Mouse (Mus musculus): ENCODE measurements around the gene Lrrk1. TPM values are rescaled to one million over a fixed set of nuclear protein-coding genes. Genes with fewer than 3 reads are reported as not detected.

The Lrrk1 gene
- polyA plus RNA-seq, 1 experiment, result 76.4 TPM

DNA sequence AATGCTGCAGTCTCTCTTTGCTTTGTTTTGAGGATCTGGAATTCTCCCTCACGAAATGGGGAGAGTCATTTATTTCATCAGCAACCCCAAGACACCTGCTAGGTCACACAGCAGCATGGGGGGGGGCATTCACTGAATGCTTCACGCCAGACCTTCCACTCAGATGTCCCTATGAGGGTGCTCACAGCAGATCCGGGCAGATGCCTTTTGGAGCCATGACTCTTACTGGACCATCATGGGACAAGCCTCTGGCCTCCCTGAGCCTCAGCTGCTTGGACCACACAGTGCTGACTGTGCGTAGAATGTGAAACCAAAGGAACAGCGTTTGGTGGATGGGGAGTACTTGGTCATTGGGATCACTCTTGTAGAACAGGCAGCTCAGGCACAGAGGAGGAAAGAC lies 142.5 kb downstream of the Lrrk1 start:
- 83% methylated on average over 5 of the region's 5 CpGs for WGBS
- DNase-seq, result no peak
- no peak overlapping the region for H3K4me3 ChIP-seq (replicated peaks; ENCODE audit: extremely low read depth, low read depth, low read length)
- TF ChIP-seq POLR2A (IDR thresholded peaks at IDR 0.05; ENCODE audit: borderline replicate concordance, extremely low read depth, low read depth, low read length), result no peak
- no peak for TF ChIP-seq CTCF (IDR thresholded peaks at IDR 0.05; ENCODE audit: insufficient read depth, low read length)
- no peaks in the 10 kb centered on the region for H3K4me1 ChIP-seq (ENCODE audit: control insufficient read depth, insufficient read depth, low read length)

DNA sequence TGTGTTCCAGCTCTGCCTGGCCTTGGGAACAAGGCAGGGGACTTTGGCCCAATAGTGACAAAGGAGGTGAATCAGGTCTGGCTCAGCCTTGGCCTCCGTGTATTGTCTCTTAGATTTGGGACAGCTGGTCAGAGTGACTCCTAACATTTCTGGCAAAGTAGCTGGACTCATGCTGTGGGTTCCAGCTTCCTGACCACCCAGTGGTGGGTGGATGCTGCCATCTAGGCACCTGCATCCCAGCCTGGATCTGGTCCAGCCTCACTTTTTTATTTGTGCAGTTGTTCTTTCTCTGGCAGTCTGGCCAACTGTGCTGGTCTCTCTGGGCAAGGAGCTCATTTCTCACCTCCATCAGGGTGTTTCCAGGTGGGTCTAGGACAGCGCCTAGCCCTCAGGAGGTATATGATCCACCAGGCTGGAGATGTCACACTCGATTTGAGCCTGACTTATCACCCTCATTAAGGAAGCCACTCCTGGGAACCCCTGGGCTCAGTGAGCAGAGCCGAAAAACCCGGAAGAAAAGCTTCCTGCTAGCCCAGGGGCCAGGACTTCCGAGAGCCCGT lies 144.3 kb downstream of the Lrrk1 start:
- H3K4me1 ChIP-seq (ENCODE audit: control insufficient read depth, insufficient read depth, low read length), result no peaks in the 10 kb centered on the region
- H3K4me3 ChIP-seq (replicated peaks; ENCODE audit: extremely low read depth, low read depth, low read length), result no peak overlapping the region
- no peak for DNase-seq
- 74% methylated on average over 7 of the region's 7 CpGs for WGBS
- no peak for TF ChIP-seq POLR2A (IDR thresholded peaks at IDR 0.05; ENCODE audit: borderline replicate concordance, extremely low read depth, low read depth, low read length)
- TF ChIP-seq CTCF (IDR thresholded peaks at IDR 0.05; ENCODE audit: insufficient read depth, low read length), result no peak

DNA sequence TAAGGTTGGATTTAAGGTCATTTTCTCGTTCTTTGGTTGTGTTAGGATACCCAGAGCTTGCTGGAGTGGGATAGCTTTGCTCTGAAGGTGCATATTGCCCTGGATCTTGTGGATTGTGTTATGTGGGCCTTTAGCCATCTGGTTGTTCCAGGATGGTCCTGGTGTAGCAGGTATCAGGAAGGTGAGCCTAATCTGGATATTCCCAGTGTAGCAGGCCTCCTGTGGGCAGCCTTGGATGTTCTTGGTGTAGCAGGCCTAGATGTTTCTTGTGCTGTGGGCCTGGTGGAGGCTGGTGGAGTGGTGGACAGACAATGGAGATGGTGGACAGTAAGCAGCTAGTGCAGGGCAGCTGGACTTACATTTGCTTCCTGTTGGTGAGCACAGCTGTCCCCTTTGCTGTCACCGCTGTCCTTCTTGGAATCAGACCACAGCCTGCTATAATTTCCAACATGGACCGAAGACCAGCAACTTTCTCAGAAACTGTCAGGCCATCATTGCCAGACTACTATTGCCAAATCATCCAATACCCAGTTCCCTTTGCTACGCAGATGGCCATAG lies 146.2 kb downstream of the Lrrk1 start:
- Histone ChIP-seq H3K4me3 (replicated peaks; ENCODE audit: extremely low read depth, low read depth, low read length) (no peak overlapping the region), H3K4me1 (ENCODE audit: control insufficient read depth, insufficient read depth, low read length) (no peaks in the 10 kb centered on the region)
- 84% methylated on average over 4 of the region's 4 CpGs for whole genome bisulfite sequencing
- no peak for DNase-seq
- TF ChIP-seq POLR2A (IDR thresholded peaks at IDR 0.05; ENCODE audit: borderline replicate concordance, extremely low read depth, low read depth, low read length) (no peak), CTCF (IDR thresholded peaks at IDR 0.05; ENCODE audit: insufficient read depth, low read length) (no peak)

DNA sequence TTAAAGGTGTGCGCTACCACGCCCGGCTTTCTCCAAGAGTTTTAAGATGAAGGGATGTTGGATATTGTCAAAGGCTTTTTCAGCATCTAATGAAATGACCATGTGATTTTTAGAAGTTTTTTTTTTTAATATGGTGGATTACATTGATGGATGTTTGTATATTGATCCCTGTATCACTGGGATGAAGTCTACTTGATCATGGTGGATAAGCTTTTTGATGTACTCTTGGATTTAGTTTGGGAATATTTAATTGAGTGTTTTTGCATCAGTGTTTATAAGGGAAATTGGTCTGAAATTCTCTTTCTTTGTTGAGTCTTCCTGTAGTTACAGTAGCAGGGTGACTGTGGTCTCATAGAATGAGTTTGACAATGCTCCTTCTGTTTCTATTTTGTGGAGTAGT lies 150.0 kb downstream of the Lrrk1 start:
- no peak for DNase-seq
- WGBS, result 99% methylated on average over 3 of the region's 3 CpGs
- Histone ChIP-seq H3K4me1 (ENCODE audit: control insufficient read depth, insufficient read depth, low read length) (no peaks in the 10 kb centered on the region), H3K4me3 (replicated peaks; ENCODE audit: extremely low read depth, low read depth, low read length) (no peak overlapping the region)
- TF ChIP-seq CTCF (IDR thresholded peaks at IDR 0.05; ENCODE audit: insufficient read depth, low read length), result no peak
- no peak for TF ChIP-seq POLR2A (IDR thresholded peaks at IDR 0.05; ENCODE audit: borderline replicate concordance, extremely low read depth, low read depth, low read length)

DNA sequence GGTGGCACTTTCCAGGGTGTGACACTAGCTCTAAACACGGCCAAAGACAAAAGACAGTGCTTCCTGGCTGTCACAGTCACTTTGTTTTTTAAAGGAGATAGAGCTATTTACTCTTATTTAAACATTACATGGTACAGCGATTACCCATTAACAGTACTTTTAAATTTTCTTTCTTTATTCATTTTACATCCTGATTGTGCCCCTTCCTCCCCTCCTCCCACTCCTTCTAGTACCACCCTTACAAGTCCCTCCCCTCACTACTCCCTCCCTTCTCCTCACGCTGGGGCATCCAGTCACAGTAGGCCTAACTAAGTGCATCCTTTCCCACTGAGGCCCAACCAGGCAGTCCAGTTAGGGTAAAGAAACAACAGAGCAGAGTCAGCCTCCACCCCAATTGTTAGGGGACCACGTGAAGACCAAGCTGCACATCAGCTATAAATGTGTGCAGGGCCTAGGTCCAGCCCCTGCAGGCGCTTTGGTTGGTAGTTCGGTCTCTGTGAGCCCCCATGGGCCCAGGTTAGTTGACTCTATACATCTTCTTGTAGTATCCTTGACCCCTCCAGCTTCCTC lies 154.1 kb downstream of the Lrrk1 start:
- peaks cover 3% of the 10 kb centered on the region; the same call in 1 of the 2 replicates for H3K4me1 ChIP-seq (ENCODE audit: control insufficient read depth, insufficient read depth, low read length)
- H3K4me3 ChIP-seq (replicated peaks; ENCODE audit: extremely low read depth, low read depth, low read length), result no peak overlapping the region
- 76% methylated on average over 6 of the region's 6 CpGs for WGBS
- TF ChIP-seq CTCF (IDR thresholded peaks at IDR 0.05; ENCODE audit: insufficient read depth, low read length) (no peak), POLR2A (IDR thresholded peaks at IDR 0.05; ENCODE audit: borderline replicate concordance, extremely low read depth, low read depth, low read length) (no peak)
- no peak for DNase-seq

DNA sequence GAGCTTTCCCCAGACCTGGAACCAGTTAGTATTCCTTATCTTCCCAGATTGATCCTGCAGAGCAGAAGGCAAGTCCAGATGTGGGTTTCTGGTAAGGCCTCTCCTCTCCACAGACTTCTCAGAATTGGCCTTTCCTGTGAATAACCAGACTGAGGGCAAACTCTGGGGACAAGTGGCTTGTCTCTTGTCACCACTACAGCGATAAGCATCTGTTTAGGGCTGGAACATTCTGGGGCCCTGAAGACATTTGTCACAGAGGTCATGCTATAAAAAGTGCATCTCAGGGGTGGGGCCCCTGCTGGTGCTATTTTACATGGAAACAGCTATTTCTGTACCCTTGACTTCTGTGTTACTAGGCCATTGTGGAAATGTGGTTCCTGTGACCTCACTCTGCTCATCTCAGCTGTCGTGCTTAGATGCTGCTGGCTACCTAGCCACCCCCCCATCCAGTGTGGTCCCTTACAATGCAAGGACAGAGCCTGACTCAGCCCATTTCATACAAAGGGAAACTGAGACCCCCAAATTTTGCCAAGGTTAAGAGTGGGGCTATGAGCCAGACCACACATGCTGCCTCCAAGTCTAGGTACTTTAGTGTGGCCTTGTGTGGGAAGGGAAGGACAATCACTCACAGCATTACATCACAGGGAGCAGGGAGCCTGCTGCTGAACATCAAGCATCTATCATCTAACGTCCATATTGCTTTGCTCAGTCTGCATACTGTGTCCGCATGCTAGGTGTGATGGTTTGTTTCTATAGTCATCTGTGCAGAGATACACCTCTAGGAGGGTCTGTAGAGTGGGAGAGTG lies 154.8 kb downstream of the Lrrk1 start:
- no peak for DNase-seq
- H3K4me1 ChIP-seq (ENCODE audit: control insufficient read depth, insufficient read depth, low read length), result peaks cover 3% of the 10 kb centered on the region; the same call in 1 of the 2 replicates
- WGBS, result 66% methylated on average over 4 of the region's 4 CpGs
- no peak for TF ChIP-seq CTCF (IDR thresholded peaks at IDR 0.05; ENCODE audit: insufficient read depth, low read length)
- TF ChIP-seq POLR2A (IDR thresholded peaks at IDR 0.05; ENCODE audit: borderline replicate concordance, extremely low read depth, low read depth, low read length), result no peak
- H3K4me3 ChIP-seq (replicated peaks; ENCODE audit: extremely low read depth, low read depth, low read length), result no peak overlapping the region

DNA sequence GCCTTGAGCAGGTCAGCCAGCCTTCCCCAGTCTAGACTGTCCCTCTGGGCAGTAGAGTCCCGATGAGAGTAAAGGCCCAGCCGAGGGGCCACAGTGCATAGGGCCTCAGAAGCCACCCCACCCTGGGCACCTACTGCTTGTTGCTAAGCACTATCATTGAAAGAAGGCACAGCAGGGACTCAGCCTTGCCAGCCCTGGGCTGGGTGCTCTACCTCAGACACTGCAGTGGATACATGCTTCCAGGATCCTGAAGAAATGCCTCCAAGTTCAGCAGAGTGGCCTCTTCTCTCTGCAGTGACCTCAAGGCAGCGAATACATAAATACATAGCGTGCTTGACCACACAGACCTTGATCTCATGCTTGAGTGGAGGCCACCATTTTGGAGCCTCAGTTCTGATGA lies 156.3 kb downstream of the Lrrk1 start:
- no peak for DNase-seq
- Histone ChIP-seq H3K4me1 (ENCODE audit: control insufficient read depth, insufficient read depth, low read length) (peaks cover 3% of the 10 kb centered on the region; the same call in 1 of the 2 replicates), H3K4me3 (replicated peaks; ENCODE audit: extremely low read depth, low read depth, low read length) (no peak overlapping the region)
- TF ChIP-seq POLR2A (IDR thresholded peaks at IDR 0.05; ENCODE audit: borderline replicate concordance, extremely low read depth, low read depth, low read length), result no peak
- TF ChIP-seq CTCF (IDR thresholded peaks at IDR 0.05; ENCODE audit: insufficient read depth, low read length), result no peak
- 93% methylated on average over 4 of the region's 4 CpGs for WGBS

DNA sequence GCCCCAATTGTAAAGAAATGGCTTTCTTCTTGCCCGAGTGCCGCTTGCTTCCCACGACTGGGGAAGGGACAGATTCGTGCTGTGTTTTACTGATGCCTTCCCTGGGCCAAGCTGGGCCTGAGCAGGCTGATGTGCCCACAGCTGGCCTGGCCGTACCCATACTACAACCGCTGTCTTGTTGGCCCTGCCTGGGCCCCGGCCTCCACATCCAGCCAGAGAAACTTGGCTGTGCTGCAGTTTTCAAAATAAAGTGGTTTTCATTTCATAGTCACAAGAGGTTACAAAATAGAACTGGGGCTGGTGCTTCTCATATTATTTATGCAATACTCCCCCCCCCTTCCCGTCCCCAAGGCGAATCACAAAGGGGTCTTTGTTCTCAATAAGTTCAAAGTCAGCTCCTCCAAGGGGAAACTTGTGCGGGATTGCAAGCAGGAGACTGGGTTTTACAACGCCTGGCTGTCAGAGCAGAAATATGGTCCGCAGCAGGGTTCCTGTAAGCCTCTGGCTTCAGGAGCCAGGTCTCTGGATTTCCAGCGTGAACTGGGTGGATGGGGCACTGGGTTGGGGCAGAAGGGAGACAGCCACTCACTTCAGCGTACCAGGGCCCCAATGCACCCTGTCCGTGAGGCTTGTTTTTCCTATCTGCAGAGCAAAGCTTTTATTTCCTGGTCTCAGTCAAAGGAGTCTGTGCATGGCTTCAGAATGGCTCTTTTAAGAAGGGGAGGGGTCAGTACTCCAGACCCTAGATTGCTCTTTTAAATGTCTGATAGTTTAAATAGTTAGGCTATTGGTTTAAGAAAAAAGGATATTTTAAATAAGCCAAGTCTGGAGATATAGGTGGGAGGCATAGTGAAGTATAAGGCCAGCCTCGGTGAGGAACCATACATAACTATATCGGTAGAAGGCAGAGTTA lies 157.3 kb downstream of the Lrrk1 start:
- 44% methylated on average over 17 of the region's 17 CpGs for WGBS
- Histone ChIP-seq H3K4me1 (ENCODE audit: control insufficient read depth, insufficient read depth, low read length) (peaks cover 3% of the 10 kb centered on the region; the same call in 1 of the 2 replicates), H3K4me3 (replicated peaks; ENCODE audit: extremely low read depth, low read depth, low read length) (no peak overlapping the region)
- no peak for DNase-seq
- TF ChIP-seq CTCF (IDR thresholded peaks at IDR 0.05; ENCODE audit: insufficient read depth, low read length), result no peak
- no peak for TF ChIP-seq POLR2A (IDR thresholded peaks at IDR 0.05; ENCODE audit: borderline replicate concordance, extremely low read depth, low read depth, low read length)

DNA sequence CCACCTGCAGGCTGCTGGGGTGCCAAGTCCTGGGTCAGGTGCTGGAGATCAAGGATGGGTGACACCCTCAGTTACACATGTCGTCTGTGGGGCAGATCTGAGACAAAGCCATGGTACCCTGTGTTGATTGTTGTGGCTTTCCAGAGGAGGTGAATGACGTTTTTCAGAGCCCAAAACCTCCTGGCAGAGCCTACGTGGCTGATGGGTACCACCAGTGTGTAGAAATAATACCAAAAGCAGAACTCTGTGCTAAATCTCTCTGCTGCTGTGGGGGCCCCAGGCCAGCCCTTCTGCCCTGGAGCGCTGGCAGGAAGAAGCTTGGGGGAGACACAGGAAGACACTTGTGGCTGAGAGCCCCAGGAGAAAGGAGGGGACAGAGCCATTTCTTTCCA lies 157.9 kb downstream of the Lrrk1 start:
- Histone ChIP-seq H3K4me1 (ENCODE audit: control insufficient read depth, insufficient read depth, low read length) (peaks cover 3% of the 10 kb centered on the region; the same call in 1 of the 2 replicates), H3K4me3 (replicated peaks; ENCODE audit: extremely low read depth, low read depth, low read length) (no peak overlapping the region)
- WGBS, result 44% methylated on average over 4 of the region's 4 CpGs
- no peak for TF ChIP-seq CTCF (IDR thresholded peaks at IDR 0.05; ENCODE audit: insufficient read depth, low read length)
- no peak for TF ChIP-seq POLR2A (IDR thresholded peaks at IDR 0.05; ENCODE audit: borderline replicate concordance, extremely low read depth, low read depth, low read length)
- DNase-seq, result no peak
